Mouse (Mus musculus): Measurements from ENCODE around the gene Cdt1. TPM values are rescaled to one million over a fixed set of nuclear protein-coding genes. Genes with fewer than 3 reads are reported as not detected.
A peak's percentile ranks its signal among the peaks of the same experiment; 100 is the strongest.

Cdt1 gene
- polyA plus RNA-seq, 1 experiment: 97.5 TPM

DNA sequence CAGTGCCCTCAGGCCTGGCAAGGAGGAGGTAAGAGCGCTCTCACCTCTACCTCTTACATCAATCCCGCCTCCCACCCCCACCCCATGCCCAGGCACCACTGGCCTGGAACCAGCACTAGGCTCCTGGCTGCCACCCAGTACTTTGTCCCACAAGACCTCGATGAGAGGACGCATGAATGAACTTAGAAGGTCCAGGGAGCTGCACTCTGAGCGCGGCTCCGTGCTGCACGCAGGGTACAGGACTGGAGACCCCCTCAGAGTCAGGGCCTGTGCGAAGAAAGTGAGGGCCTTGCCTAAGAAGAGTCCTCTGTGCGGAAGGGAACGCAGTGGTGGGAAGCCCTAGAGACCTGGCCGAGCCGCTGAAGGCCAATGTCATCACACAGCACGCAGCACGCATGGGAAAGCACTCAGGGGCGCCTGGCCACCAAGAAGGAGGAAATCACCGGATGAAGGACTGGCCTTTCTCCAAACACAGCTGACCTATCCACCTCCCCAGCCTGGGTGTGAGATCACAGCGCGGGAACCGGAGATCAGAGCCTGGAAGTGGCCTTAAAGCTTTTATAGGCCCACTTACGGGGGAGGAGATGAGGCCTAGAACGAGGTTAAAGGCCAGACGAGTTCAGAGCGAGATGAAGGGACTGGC lies 20.9 kb upstream of the Cdt1 start:
- Histone ChIP-seq H3K36me3 (ENCODE audit: control insufficient read depth) (peaks cover 84% of the 10 kb centered on the region), H3K4me1 (ENCODE audit: control insufficient read depth) (peaks cover 95% of the 10 kb centered on the region), H3K4me3 (replicated peaks) (peak overlapping the region; percentile 92), H3K9me3 (ENCODE audit: control insufficient read depth, low read length) (no peaks in the 10 kb centered on the region), H3K27me3 (ENCODE audit: control insufficient read depth) (no peaks in the 10 kb centered on the region)
- TF ChIP-seq GATA1 (IDR thresholded peaks at IDR 0.05; ENCODE audit: low read length) (no peak), TAL1 (IDR thresholded peaks at IDR 0.05; ENCODE audit: low read length) (no peak)

DNA sequence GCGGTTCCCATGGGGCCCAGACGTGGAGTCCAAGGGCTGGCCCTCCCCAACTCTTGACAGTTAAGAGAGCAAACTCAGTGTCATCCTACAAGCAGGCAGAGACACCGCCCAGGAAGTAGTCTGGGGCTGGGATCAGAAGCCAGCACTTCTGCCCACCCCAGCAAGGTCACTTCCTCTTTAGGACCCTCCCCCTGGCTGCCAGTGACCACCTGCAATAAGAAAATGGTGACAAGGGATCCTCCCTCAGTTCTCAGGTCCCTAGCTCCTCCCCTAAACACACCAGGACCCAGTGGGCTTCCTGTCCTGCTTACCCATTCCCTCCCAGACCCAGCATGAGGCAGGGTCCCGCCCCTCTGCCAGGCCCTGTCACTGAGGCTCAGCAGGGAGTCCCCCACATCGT lies 20.0 kb upstream of the Cdt1 start:
- Histone ChIP-seq H3K4me3 (replicated peaks) (peak overlapping the region; percentile 92), H3K4me1 (ENCODE audit: control insufficient read depth) (peaks cover 90% of the 10 kb centered on the region), H3K36me3 (ENCODE audit: control insufficient read depth) (peaks cover 76% of the 10 kb centered on the region), H3K9me3 (ENCODE audit: control insufficient read depth, low read length) (no peaks in the 10 kb centered on the region), H3K27me3 (ENCODE audit: control insufficient read depth) (no peaks in the 10 kb centered on the region)
- TF ChIP-seq TAL1 (IDR thresholded peaks at IDR 0.05; ENCODE audit: low read length) (no peak), GATA1 (IDR thresholded peaks at IDR 0.05; ENCODE audit: low read length) (no peak)

DNA sequence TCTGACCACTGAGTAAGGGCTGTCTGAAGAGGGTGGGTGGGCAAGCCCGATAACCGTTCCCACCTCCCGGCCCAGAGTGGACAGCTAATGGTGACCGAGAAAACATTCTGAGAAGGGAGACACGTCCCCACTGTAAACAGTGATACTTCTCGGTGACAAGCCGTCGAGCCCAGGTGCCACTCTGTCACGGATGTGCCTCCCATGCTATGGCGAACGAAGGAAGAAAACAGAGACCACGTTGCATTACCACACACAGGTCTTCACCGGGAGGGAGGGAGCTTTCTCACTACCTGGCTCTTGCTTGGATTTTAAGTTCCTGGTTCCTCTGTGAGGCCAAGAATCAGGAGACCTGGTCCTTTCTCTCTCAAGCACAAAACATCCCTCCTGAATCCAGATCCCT lies 19.5 kb upstream of the Cdt1 start:
- no peaks in the 10 kb centered on the region for H3K9me3 ChIP-seq (ENCODE audit: control insufficient read depth, low read length)
- H3K4me3 ChIP-seq (replicated peaks): peak overlapping the region; percentile 92
- peaks cover 88% of the 10 kb centered on the region for H3K4me1 ChIP-seq (ENCODE audit: control insufficient read depth)
- peaks cover 70% of the 10 kb centered on the region for H3K36me3 ChIP-seq (ENCODE audit: control insufficient read depth)
- TF ChIP-seq GATA1 (IDR thresholded peaks at IDR 0.05; ENCODE audit: low read length): no peak
- no peak for TF ChIP-seq TAL1 (IDR thresholded peaks at IDR 0.05; ENCODE audit: low read length)
- H3K27me3 ChIP-seq (ENCODE audit: control insufficient read depth): no peaks in the 10 kb centered on the region

DNA sequence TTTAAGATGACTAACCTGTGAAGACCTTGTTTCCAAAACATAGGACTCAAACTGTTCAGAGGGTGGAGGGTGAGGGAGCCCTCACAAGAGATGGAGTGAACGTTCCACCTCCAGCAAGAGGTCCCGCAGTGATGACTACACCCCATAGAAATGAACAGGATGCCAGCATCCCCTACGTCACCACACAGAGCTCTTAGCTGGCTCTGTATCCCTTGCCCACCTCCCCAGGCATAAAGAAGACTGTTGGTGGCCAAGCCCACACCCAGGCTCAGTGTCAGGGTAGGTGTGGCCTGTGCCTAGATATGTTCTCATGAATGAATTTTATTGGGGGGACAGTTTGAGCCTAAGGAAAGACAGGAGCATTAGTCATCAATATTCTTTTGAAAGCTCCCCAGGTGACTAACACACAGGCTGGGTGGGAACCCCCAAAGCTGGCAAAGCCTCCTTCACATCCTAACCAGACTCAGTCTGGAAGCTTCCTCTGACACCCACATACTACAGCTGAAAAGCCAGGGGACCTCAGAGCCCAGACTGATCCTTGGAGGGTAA lies 18.9 kb upstream of the Cdt1 start:
- peaks cover 64% of the 10 kb centered on the region for H3K36me3 ChIP-seq (ENCODE audit: control insufficient read depth)
- peak overlapping the region; percentile 92 for H3K4me3 ChIP-seq (replicated peaks)
- no peak for TF ChIP-seq GATA1 (IDR thresholded peaks at IDR 0.05; ENCODE audit: low read length)
- H3K9me3 ChIP-seq (ENCODE audit: control insufficient read depth, low read length): no peaks in the 10 kb centered on the region
- H3K27me3 ChIP-seq (ENCODE audit: control insufficient read depth): no peaks in the 10 kb centered on the region
- peaks cover 87% of the 10 kb centered on the region for H3K4me1 ChIP-seq (ENCODE audit: control insufficient read depth)

DNA sequence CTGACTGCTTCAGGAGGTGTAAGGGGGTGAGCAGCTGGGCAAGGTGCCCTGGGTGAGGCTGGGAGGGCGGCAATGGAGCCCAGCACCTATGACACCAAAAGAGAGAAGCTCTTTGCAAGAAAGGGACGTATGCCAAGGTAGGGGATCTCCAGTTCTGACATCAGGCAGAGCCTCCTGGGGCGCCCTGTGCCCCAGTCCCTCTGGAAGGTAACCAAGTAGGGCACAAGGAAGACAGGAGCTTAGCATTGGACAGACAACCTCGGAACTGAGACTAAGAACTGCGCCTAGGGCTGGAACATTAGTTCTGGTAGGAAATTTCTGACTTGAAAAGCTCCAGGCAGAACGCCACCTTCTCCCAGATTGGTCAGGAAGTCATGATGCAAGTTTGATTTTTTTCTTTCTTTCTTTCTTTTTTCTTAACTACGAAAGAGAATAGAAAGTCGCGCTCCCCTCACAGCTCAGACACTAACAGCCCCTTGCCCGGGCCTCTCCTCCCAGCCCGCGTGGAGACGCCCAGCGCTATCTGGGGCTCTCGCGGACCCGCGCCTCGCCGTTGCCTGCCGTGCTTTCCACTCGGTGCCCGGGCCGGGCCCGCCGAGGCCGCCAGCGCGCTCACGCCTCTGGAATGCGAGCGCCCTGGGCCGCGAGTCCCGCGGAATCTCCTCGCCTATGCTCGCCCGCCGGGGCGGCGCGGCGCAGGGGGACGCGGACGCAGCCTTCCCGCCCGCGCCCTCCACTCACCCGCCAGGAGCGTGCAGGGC lies 17.4 kb upstream of the Cdt1 start:
- TF ChIP-seq TAL1 (IDR thresholded peaks at IDR 0.05; ENCODE audit: low read length) (no peak), GATA1 (IDR thresholded peaks at IDR 0.05; ENCODE audit: low read length) (no peak)
- Histone ChIP-seq H3K4me1 (ENCODE audit: control insufficient read depth) (peaks cover 81% of the 10 kb centered on the region), H3K4me3 (replicated peaks) (peak overlapping the region; percentile 92), H3K36me3 (ENCODE audit: control insufficient read depth) (peaks cover 50% of the 10 kb centered on the region), H3K9me3 (ENCODE audit: control insufficient read depth, low read length) (no peaks in the 10 kb centered on the region), H3K27me3 (ENCODE audit: control insufficient read depth) (no peaks in the 10 kb centered on the region)

DNA sequence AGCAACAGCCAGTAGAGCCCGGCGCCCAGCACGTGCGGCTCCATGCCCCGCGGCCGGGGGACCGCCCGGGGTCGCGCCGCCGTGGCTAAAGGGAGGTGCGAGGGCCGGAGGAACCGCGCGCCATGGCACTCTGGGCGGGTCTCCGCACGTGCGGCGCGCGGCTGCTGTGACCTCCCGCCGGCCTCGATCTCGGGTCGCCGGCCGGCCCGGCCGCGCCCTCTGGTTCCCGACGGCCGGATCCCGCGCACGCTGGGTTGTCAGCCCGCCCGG lies 16.9 kb upstream of the Cdt1 start:
- TF ChIP-seq GATA1 (IDR thresholded peaks at IDR 0.05; ENCODE audit: low read length) (no peak), TAL1 (IDR thresholded peaks at IDR 0.05; ENCODE audit: low read length) (no peak)
- Histone ChIP-seq H3K36me3 (ENCODE audit: control insufficient read depth) (peaks cover 46% of the 10 kb centered on the region), H3K4me1 (ENCODE audit: control insufficient read depth) (peaks cover 79% of the 10 kb centered on the region), H3K4me3 (replicated peaks) (peak overlapping the region; percentile 92), H3K9me3 (ENCODE audit: control insufficient read depth, low read length) (no peaks in the 10 kb centered on the region), H3K27me3 (ENCODE audit: control insufficient read depth) (no peaks in the 10 kb centered on the region)

DNA sequence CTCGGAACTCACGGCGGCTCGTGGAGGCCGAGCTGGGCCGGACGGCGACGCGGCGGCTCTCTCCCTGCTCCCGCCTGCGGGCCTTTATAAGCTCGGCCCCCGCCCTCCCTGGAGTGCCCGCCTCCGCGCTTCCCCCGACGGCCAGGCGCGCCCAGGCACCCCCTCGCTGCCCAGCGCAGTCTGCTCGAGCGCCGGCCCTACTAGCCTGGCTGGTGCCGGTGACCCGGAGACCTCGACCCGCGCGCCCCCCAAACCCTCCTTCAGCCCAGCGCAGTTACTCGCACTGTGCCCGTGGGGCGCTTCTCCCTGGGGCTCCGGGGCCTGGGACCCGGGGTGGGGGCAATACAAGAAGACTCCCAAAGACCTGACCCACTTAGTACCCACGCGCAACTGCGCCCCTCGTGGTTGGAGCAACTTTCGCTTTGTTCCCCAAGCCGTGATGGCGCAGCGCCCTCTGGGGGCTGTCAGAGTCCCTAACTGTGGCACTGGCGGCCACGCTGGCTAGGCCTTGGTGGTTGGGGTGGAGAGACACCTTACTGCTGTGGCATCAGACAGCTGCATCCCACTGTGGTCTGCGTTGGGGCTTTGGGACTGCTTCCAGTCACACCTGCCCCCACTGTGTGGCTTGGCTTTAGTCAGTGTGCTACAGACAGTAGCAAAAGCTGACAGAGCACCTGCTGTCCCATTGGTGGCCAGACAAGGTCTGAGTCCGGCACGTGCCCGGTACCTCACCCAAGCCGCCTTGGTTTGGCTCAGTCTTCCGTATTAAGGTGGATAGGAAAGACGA lies 16.4 kb upstream of the Cdt1 start, which contains the start of gene Piezo1:
Gene Piezo1 (minus strand): TSS at position 65 of the 787 bp plus-strand sequence.
- Histone ChIP-seq H3K9me3 (ENCODE audit: control insufficient read depth, low read length) (no peaks in the 10 kb centered on the region), H3K4me1 (ENCODE audit: control insufficient read depth) (peaks cover 79% of the 10 kb centered on the region), H3K27me3 (ENCODE audit: control insufficient read depth) (no peaks in the 10 kb centered on the region), H3K36me3 (ENCODE audit: control insufficient read depth) (peaks cover 41% of the 10 kb centered on the region), H3K4me3 (replicated peaks) (peak within 1 kb of the TSS; percentile 92)
- TF ChIP-seq TAL1 (IDR thresholded peaks at IDR 0.05; ENCODE audit: low read length) (no peak), GATA1 (IDR thresholded peaks at IDR 0.05; ENCODE audit: low read length) (no peak)

DNA sequence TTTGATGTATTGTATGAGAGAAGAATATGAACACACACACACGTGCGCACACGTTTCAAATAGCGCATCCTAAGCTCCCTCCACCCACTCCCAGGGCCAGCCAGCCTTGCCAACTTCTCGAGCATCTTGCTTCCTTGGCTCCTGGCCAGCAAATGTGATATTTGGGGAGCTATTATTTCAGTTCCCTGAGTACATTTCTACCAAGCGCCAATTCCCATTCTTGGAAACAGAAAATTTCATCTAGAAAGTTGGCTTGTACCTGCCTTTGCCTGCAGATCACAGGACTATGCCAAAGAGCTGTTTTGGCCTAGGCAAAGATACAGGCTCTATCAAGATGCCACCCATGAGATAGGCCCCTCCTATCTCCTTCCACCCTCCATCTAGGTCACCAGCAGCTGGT lies 13.0 kb upstream of the Cdt1 start:
- no peaks in the 10 kb centered on the region for H3K9me3 ChIP-seq (ENCODE audit: control insufficient read depth, low read length)
- H3K4me3 ChIP-seq (replicated peaks): no peak overlapping the region
- H3K27me3 ChIP-seq (ENCODE audit: control insufficient read depth): no peaks in the 10 kb centered on the region
- H3K36me3 ChIP-seq (ENCODE audit: control insufficient read depth): peaks cover 8% of the 10 kb centered on the region
- H3K4me1 ChIP-seq (ENCODE audit: control insufficient read depth): peaks cover 67% of the 10 kb centered on the region
- TF ChIP-seq GATA1 (IDR thresholded peaks at IDR 0.05; ENCODE audit: low read length): no peak
- TF ChIP-seq TAL1 (IDR thresholded peaks at IDR 0.05; ENCODE audit: low read length): no peak

Data from erythroblast, embryonic 14.5 days (primary cell).